Mouse (Mus musculus) kidney, adult 11 months (tissue): Measurements from ENCODE around the gene Zdhhc19.

Source experiments
- DNase-seq: peaks from one replicate; pipeline ENCODE4 v3.0.0; 2022

The Zdhhc19 gene

GRCm38 (mm10) chr16:32555588-32555987, 59.5 kb downstream of the Zdhhc19 start:
- no peak for DNase-seq

- peak; percentile 30 for DNase-seq
Observed at GRCm38 (mm10) chr16:32559493-32559892, 63.4 kb downstream of the Zdhhc19 start.

- DNase-seq, result no peak
Observed at GRCm38 (mm10) chr16:32563056-32563793, 67.2 kb downstream of the Zdhhc19 start.

- DNase-seq, result no peak
Observed at GRCm38 (mm10) chr16:32567282-32567681, 71.2 kb downstream of the Zdhhc19 start.

GRCm38 (mm10) chr16:32568401-32568800, 72.3 kb downstream of the Zdhhc19 start:
- peak; percentile 4 for DNase-seq

GRCm38 (mm10) chr16:32570042-32570441, 74.0 kb downstream of the Zdhhc19 start:
- DNase-seq, result no peak

- DNase-seq, result no peak
Observed at GRCm38 (mm10) chr16:32572528-32572927, 76.5 kb downstream of the Zdhhc19 start.

- no peak for DNase-seq
Observed at GRCm38 (mm10) chr16:32586482-32586881, 90.4 kb downstream of the Zdhhc19 start.

- DNase-seq, result no peak
Observed at GRCm38 (mm10) chr16:32588568-32588967, 92.5 kb downstream of the Zdhhc19 start.

GRCm38 (mm10) chr16:32591521-32591920, 95.5 kb downstream of the Zdhhc19 start:
- no peak for DNase-seq

- DNase-seq, result no peak
Observed at GRCm38 (mm10) chr16:32593283-32593805, 97.3 kb downstream of the Zdhhc19 start.

- no peak for DNase-seq
Observed at GRCm38 (mm10) chr16:32593916-32594315, 97.9 kb downstream of the Zdhhc19 start.

GRCm38 (mm10) chr16:32594701-32595100, 98.6 kb downstream of the Zdhhc19 start:
- DNase-seq, result no peak

- no peak for DNase-seq
Observed at GRCm38 (mm10) chr16:32595142-32595855, 99.2 kb downstream of the Zdhhc19 start.

- no peak for DNase-seq
Observed at GRCm38 (mm10) chr16:32597909-32598381, 101.9 kb downstream of the Zdhhc19 start.

- no peak for DNase-seq
Observed at GRCm38 (mm10) chr16:32599151-32599550, 103.1 kb downstream of the Zdhhc19 start.

GRCm38 (mm10) chr16:32602193-32602685, 106.2 kb downstream of the Zdhhc19 start:
- no peak for DNase-seq

- DNase-seq, result no peak
Observed at GRCm38 (mm10) chr16:32607562-32608343, 111.7 kb downstream of the Zdhhc19 start.

GRCm38 (mm10) chr16:32608344-32608711, 112.3 kb downstream of the Zdhhc19 start:
- DNase-seq, result no peak

- peak; percentile 99 for DNase-seq
Observed at GRCm38 (mm10) chr16:32608712-32609400, 112.8 kb downstream of the Zdhhc19 start, which contains the start of gene Tfrc. Gene Tfrc, plus strand, starts transcription at chr16:32608920.

- no peak for DNase-seq
Observed at GRCm38 (mm10) chr16:32609401-32609779, 113.3 kb downstream of the Zdhhc19 start.
